8 mouse cellular contexts compared by ENCODE assay signal in the genomic region with DNA sequence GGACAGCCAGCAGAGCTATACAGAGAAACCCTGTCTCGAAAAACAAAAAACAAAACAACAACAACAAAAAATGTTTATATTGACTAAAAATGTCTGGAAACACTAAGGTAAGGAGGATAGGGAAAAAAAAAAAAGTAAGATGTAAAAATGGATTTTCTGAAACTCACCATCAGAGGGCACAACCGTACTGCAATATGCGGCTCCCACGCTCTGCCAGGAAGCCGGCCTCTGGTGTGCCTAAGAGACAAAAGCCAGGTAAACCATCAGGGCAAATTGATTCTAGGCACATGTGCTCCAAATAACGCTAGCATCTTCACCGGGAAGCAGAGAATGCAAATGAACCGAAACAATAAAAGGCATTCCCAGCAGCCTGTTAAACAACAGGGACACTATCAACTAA. TPM values are rescaled to one million over a fixed set of nuclear protein-coding genes. Genes with fewer than 3 reads are reported as not detected.
DNase-seq lines count a peak whose midpoint lies in the region; ATAC-seq and TF ChIP-seq lines count a peak whose summit lies in the region.
"Had no signal": no experiment of that assay in that cellular context is flagged by ENCODE, and none has a peak within 500 bp of the region (broad histone marks: within the 10 kb centered on the region; RNA-seq: fewer than 3 reads in every experiment).

No protein-coding gene starts in this region.

- DNase-seq in kidney, adult 9 months, result peak; percentile 26
- DNase-seq in A20 (ENCODE audit: low read depth, low spot score) (peak; percentile 8), Patski (ENCODE audit: low read depth, low spot score) (no peak)
- DNase-seq in kidney, postnatal 14 days, result peak; percentile 27
- no peak for DNase-seq in embryo, embryonic 10.5 days (ENCODE audit: low spot score)
- no peak for DNase-seq in limb, embryonic 10.5 days (ENCODE audit: low spot score)

- no peak overlapping the region for H3K4me2 ChIP-seq in kidney, embryonic 16.5 days (replicated peaks; ENCODE audit: low read depth, low read length)

- WGBS in kidney, embryonic 16.5 days, result 80% methylated on average over 8 of the region's 8 CpGs
- 85% methylated on average over 8 of the region's 8 CpGs for WGBS in limb, embryonic 10.5 days

- no peak for ATAC-seq in kidney, embryonic 16.5 days (ENCODE audit: low FRiP score, low TSS enrichment)
- no peak for ATAC-seq in Patski

- no peak overlapping the region for H3K9ac ChIP-seq in kidney, embryonic 16.5 days (replicated peaks; ENCODE audit: low read length)

- TF ChIP-seq CTCF in Patski (IDR thresholded peaks at IDR 0.05), result peak; percentile 62

- POLR2A ChIA-PET in Patski (lab: Charles Lee), result no interaction called here

- H3K4me1 ChIP-seq in kidney, embryonic 16.5 days (ENCODE audit: insufficient read depth, low read length), result no peaks in the 10 kb centered on the region
- no peaks in the 10 kb centered on the region for H3K4me1 ChIP-seq in limb, embryonic 10.5 days
- H3K4me1 ChIP-seq: embryonic facial prominence, embryonic 10.5 days had no signal

- in situ Hi-C loops in Patski (cut with MboI; ENCODE audit: low pct_unique_long_range_greater_than_20kb), result loop anchor here (25.0 kb wide), 1 partner anchor 321 kb away; no protein-coding TSS in a partner anchor

- peaks cover 12% of the 10 kb centered on the region for H3K9me3 ChIP-seq in kidney, embryonic 16.5 days (ENCODE audit: low read length)
- no peaks in the 10 kb centered on the region for H3K9me3 ChIP-seq in limb, embryonic 10.5 days (replicated peaks)

- no peak overlapping the region for H3K27ac ChIP-seq in kidney, embryonic 16.5 days (ENCODE audit: low read length)
- H3K27ac ChIP-seq in limb, embryonic 10.5 days, result no peak overlapping the region
- H3K27ac ChIP-seq: embryonic facial prominence, embryonic 10.5 days had no signal

- CTCF ChIA-PET in Patski (lab: Charles Lee), result no interaction called here

- no peaks in the 10 kb centered on the region for H3K27me3 ChIP-seq in kidney, embryonic 16.5 days (ENCODE audit: insufficient read depth, low read length)
- H3K27me3 ChIP-seq in Patski, result no peaks in the 10 kb centered on the region
- no peaks in the 10 kb centered on the region for H3K27me3 ChIP-seq in limb, embryonic 10.5 days (ENCODE audit: low read depth, poor library complexity, severe bottlenecking)

- no peak overlapping the region for H3K4me3 ChIP-seq in kidney, embryonic 16.5 days (ENCODE audit: low read length)
- H3K4me3 ChIP-seq in limb, embryonic 10.5 days, result no peak overlapping the region
- H3K4me3 ChIP-seq: embryonic facial prominence, embryonic 10.5 days had no signal

- peaks cover 8% of the 10 kb centered on the region; the same call in 1 of the 2 replicates for H3K36me3 ChIP-seq in kidney, embryonic 16.5 days (ENCODE audit: insufficient read depth, low read length)
- peaks cover 12% of the 10 kb centered on the region for H3K36me3 ChIP-seq in limb, embryonic 10.5 days

RNA-seq across cellular contexts. Expression of gene Oit3, which starts 49.3 kb away (rescaled TPM):
- 2.0 and 2.3 TPM in 2 replicates for polyA plus RNA-seq in kidney, embryonic 16.5 days (2015; fragmentation: Nextera tagmentation; extraction: Ambion mirVana)
- 1.2 TPM for polyA plus RNA-seq in Patski (2021)
- polyA plus RNA-seq in limb, embryonic 10.5 days (2016; fragmentation: Nextera tagmentation; extraction: Ambion mirVana), result 0.84 and 0.88 TPM in 2 replicates

Comparison
In these comparisons a context has a peak if more than half of its experiments do, and no peak if none do; other contexts are left out.
1. DNase-seq: peak in kidney, adult 9 months (single experiment), A20 (single experiment) and kidney, postnatal 14 days (single experiment); none in Patski (single experiment), embryo, embryonic 10.5 days (single experiment) and limb, embryonic 10.5 days (single experiment).